Mouse (Mus musculus) liver, adult 2 months (tissue): ENCODE data around the gene Ddx41.
"Not testable (repeated sequence)": the region's sequence is repeated elsewhere in the genome, so short reads cannot be mapped to it uniquely, and the experiment has no call there.

Experiments used
- CTCF ChIP-seq: fragments of 200-500 bp; IDR thresholded peaks from 2 replicates; pipeline ENCODE4 v1.5.1; 2011; ENCODE audit warnings: low read depth, low read length, control low read depth
- POLR2A ChIP-seq: fragments of 200-500 bp; IDR thresholded peaks from 2 replicates; pipeline ENCODE4 v1.6.1; 2011; ENCODE audit warnings: low read length, control low read depth; ENCODE audit not compliant: insufficient read depth; ENCODE audit errors: extremely low read depth

GRCm38 (mm10) chr13:55576872-55577271, 40.4 kb upstream of the Ddx41 start:
- not testable (repeated sequence) for TF ChIP-seq POLR2A, CTCF
